Mouse (Mus musculus) embryonic facial prominence, embryonic 13.5 days (tissue): ENCODE data around the gene Prkg2. TPM values are rescaled to one million over a fixed set of nuclear protein-coding genes. Genes with fewer than 3 reads are reported as not detected.

Source experiments
- ATAC-seq: fragments of 200-750 bp; cut with Nextera tagmentation; 2 replicates; pipeline ENCODE4 v1.8.0; 2017; ENCODE audit warnings: low read depth; ENCODE audit not compliant: insufficient number of reproducible peaks, insufficient read depth, low FRiP score, low TSS enrichment
- H3K27ac ChIP-seq: fragments of 300-500 bp; sonication (generic); 2 replicates; pipeline ENCODE4 v1.5.1; 2015; ENCODE audit warnings: moderate library complexity, mild to moderate bottlenecking, inconsistent platforms
- H3K27me3 ChIP-seq: fragments of 300-500 bp; sonication (generic); 2 replicates; pipeline ENCODE4 v1.6.1; 2015; ENCODE audit warnings: mild to moderate bottlenecking, inconsistent platforms
- H3K36me3 ChIP-seq: fragments of 300-500 bp; sonication (generic); 2 replicates; pipeline ENCODE4 v1.6.1; 2015; ENCODE audit warnings: mild to moderate bottlenecking, inconsistent platforms
- H3K4me1 ChIP-seq: fragments of 300-500 bp; sonication (generic); 2 replicates; pipeline ENCODE4 v1.6.1; 2015; ENCODE audit warnings: inconsistent platforms
- H3K4me2 ChIP-seq: fragments of 300-500 bp; sonication (generic); 2 replicates; pipeline ENCODE4 v1.6.1; 2015; ENCODE audit warnings: moderate library complexity, mild to moderate bottlenecking, inconsistent platforms
- H3K4me3 ChIP-seq: fragments of 300-500 bp; sonication (generic); 2 replicates; pipeline ENCODE4 v1.5.1; 2015; ENCODE audit warnings: mild to moderate bottlenecking, inconsistent platforms
- H3K9ac ChIP-seq: fragments of 300-500 bp; sonication (generic); 2 replicates; pipeline ENCODE4 v1.6.1; 2015; ENCODE audit warnings: mild to moderate bottlenecking, inconsistent platforms
- H3K9me3 ChIP-seq: fragments of 300-500 bp; sonication (generic); 2 replicates; pipeline ENCODE4 v1.6.1; 2016; ENCODE audit warnings: inconsistent platforms
- WGBS: fragments of 180-500 bp; shearing (Covaris S2); methylation state at CpG from one replicate; pipeline ENCODE4 v1.1.7; 2015; ENCODE audit warnings: mixed read lengths; 5-methylcytosine and 5-hydroxymethylcytosine counted together
- polyA plus RNA-seq: library from polyadenylated mRNA; unstranded; fragments of >200 nt; fragmentation: Nextera tagmentation; extraction: Ambion mirVana; gene quantifications from 2 replicates; pipeline ENCODE4 v1.2.1, GENCODE M21; 2015

Prkg2 gene
- polyA plus RNA-seq, 1 experiment from 2014 or later = 6.0 TPM

GRCm38 (mm10) chr5:98897946-98898345, 139.2 kb downstream of the Prkg2 start:
- H3K27me3 ChIP-seq = no peaks in the 10 kb centered on the region
- no peaks in the 10 kb centered on the region for H3K9me3 ChIP-seq
- no peak for ATAC-seq
- no peak overlapping the region for H3K9ac ChIP-seq
- no peak overlapping the region for H3K4me2 ChIP-seq
- no peak overlapping the region for H3K4me3 ChIP-seq
- no peaks in the 10 kb centered on the region for H3K4me1 ChIP-seq
- no peaks in the 10 kb centered on the region for H3K36me3 ChIP-seq
- no peak overlapping the region for H3K27ac ChIP-seq

GRCm38 (mm10) chr5:98894281-98894680, 142.9 kb downstream of the Prkg2 start:
- no peaks in the 10 kb centered on the region for H3K27me3 ChIP-seq
- no peaks in the 10 kb centered on the region for H3K36me3 ChIP-seq
- H3K9ac ChIP-seq = no peak overlapping the region
- H3K9me3 ChIP-seq = no peaks in the 10 kb centered on the region
- ATAC-seq = no peak
- H3K27ac ChIP-seq = no peak overlapping the region
- 70% methylated on average over 3 of the region's 3 CpGs for WGBS
- no peak overlapping the region for H3K4me2 ChIP-seq
- no peaks in the 10 kb centered on the region for H3K4me1 ChIP-seq
- H3K4me3 ChIP-seq = no peak overlapping the region

GRCm38 (mm10) chr5:98890544-98891050, 146.6 kb downstream of the Prkg2 start:
- no peak overlapping the region for H3K9ac ChIP-seq
- H3K27ac ChIP-seq = no peak overlapping the region
- no peaks in the 10 kb centered on the region for H3K36me3 ChIP-seq
- H3K27me3 ChIP-seq = no peaks in the 10 kb centered on the region
- H3K4me3 ChIP-seq = no peak overlapping the region
- H3K4me1 ChIP-seq = no peaks in the 10 kb centered on the region
- H3K4me2 ChIP-seq = no peak overlapping the region
- 76% methylated on average over 2 of the region's 2 CpGs for WGBS
- ATAC-seq = no peak
- no peaks in the 10 kb centered on the region for H3K9me3 ChIP-seq

- no peak overlapping the region for H3K4me3 ChIP-seq
- no peak overlapping the region for H3K27ac ChIP-seq
- H3K9me3 ChIP-seq = no peaks in the 10 kb centered on the region
- H3K4me2 ChIP-seq = no peak overlapping the region
- 0 out of 2 replicates have a peak, but pooled peaks cover 6% of the 10 kb centered on the region for H3K4me1 ChIP-seq
- 61% methylated on average over 3 of the region's 3 CpGs for WGBS
- H3K9ac ChIP-seq = no peak overlapping the region
- no peaks in the 10 kb centered on the region for H3K36me3 ChIP-seq
- H3K27me3 ChIP-seq = no peaks in the 10 kb centered on the region; the same call in 1 of the 2 replicates
- no peak for ATAC-seq
Measured at GRCm38 (mm10) chr5:98882096-98882495, 155.1 kb downstream of the Prkg2 start.

Other genes with a start within 250 kb of the Prkg2 start
- gene Bmp3, start 182.9 kb downstream of the Prkg2 start, polyA plus RNA-seq = 12.3 and 16.2 TPM in 2 replicates